Mouse (Mus musculus) sigmoid colon, adult 10 weeks (tissue): Measurements from ENCODE around the gene 4933412E24Rik. TPM values are rescaled to one million over a fixed set of nuclear protein-coding genes. Genes with fewer than 3 reads are reported as not detected.

ENCODE experiments used
- polyA plus RNA-seq: library from polyadenylated mRNA; stranded (reverse); fragments of 350-450 nt; fragmentation: Illumina TruSeq; extraction: RNeasy Lipid Tissue Mini Kit (QIAGEN cat#74804); gene quantifications from one replicate; pipeline ENCODE4 v1.2.3, GENCODE M21; 2014; ENCODE audit warnings: low read depth, low replicate concordance

Gene 4933412E24Rik
- not detected for polyA plus RNA-seq

GRCm38 (mm10) chr15:60016513-60016912 lies at the start of gene 4933412E24Rik:
Gene 4933412E24Rik, minus strand, starts transcription at chr15:60016613.

